Mouse (Mus musculus): ENCODE results near the gene Adcy9.
"Not testable (repeated sequence)": the region's sequence is repeated elsewhere in the genome, so short reads cannot be mapped to it uniquely, and the experiment has no call there.

The Adcy9 gene

GRCm38 (mm10) chr16:4377556-4377955 is 42.7 kb downstream of the Adcy9 start:
- no peak for DNase-seq

- no peak for DNase-seq
Observed at GRCm38 (mm10) chr16:4374780-4375380, 45.4 kb downstream of the Adcy9 start.

GRCm38 (mm10) chr16:4374270-4374669 is 46.0 kb downstream of the Adcy9 start:
- no peak for DNase-seq

GRCm38 (mm10) chr16:4371039-4371438 is 49.3 kb downstream of the Adcy9 start:
- DNase-seq = no peak

GRCm38 (mm10) chr16:4370141-4370541 is 50.2 kb downstream of the Adcy9 start:
- peak; percentile 74 for DNase-seq

GRCm38 (mm10) chr16:4367930-4368329 is 52.4 kb downstream of the Adcy9 start:
- no peak for DNase-seq

- no peak for DNase-seq
Observed at GRCm38 (mm10) chr16:4367291-4367690, 53.0 kb downstream of the Adcy9 start.

- no peak for DNase-seq
Observed at GRCm38 (mm10) chr16:4366671-4367070, 53.6 kb downstream of the Adcy9 start.

GRCm38 (mm10) chr16:4363341-4364116 is 56.8 kb downstream of the Adcy9 start:
- DNase-seq = no peak

GRCm38 (mm10) chr16:4355260-4356043 is 64.8 kb downstream of the Adcy9 start:
- no peak for DNase-seq

GRCm38 (mm10) chr16:4342579-4342978 is 77.7 kb downstream of the Adcy9 start:
- DNase-seq = no peak

- no peak for DNase-seq
Observed at GRCm38 (mm10) chr16:4341316-4342062, 78.8 kb downstream of the Adcy9 start.

GRCm38 (mm10) chr16:4339216-4339615 is 81.1 kb downstream of the Adcy9 start:
- DNase-seq = not testable (repeated sequence)

GRCm38 (mm10) chr16:4337269-4337668 is 83.0 kb downstream of the Adcy9 start:
- no peak for DNase-seq

GRCm38 (mm10) chr16:4333788-4334187 is 86.5 kb downstream of the Adcy9 start:
- DNase-seq = no peak

- no peak for DNase-seq
Observed at GRCm38 (mm10) chr16:4333371-4333770, 86.9 kb downstream of the Adcy9 start.

GRCm38 (mm10) chr16:4327081-4327480 is 93.2 kb downstream of the Adcy9 start:
- no peak for DNase-seq

GRCm38 (mm10) chr16:4325801-4326200 is 94.5 kb downstream of the Adcy9 start:
- DNase-seq = no peak

- DNase-seq = no peak
Observed at GRCm38 (mm10) chr16:4324967-4325366, 95.3 kb downstream of the Adcy9 start.

GRCm38 (mm10) chr16:4320856-4321255 is 99.4 kb downstream of the Adcy9 start:
- no peak for DNase-seq

- DNase-seq = no peak
Observed at GRCm38 (mm10) chr16:4318001-4318526, 102.2 kb downstream of the Adcy9 start.

GRCm38 (mm10) chr16:4316094-4316474 is 104.2 kb downstream of the Adcy9 start:
- DNase-seq = peak; percentile 79
